Mouse (Mus musculus): ENCODE data around the gene Cntnap2. TPM values are rescaled to one million over a fixed set of nuclear protein-coding genes. Genes with fewer than 3 reads are reported as not detected.
A peak's percentile ranks its signal among the peaks of the same experiment; 100 is the strongest.

The Cntnap2 gene
- total and polyA plus RNA-seq, 3 experiments: 0.30 to 0.79 (median 0.44) TPM

DNA sequence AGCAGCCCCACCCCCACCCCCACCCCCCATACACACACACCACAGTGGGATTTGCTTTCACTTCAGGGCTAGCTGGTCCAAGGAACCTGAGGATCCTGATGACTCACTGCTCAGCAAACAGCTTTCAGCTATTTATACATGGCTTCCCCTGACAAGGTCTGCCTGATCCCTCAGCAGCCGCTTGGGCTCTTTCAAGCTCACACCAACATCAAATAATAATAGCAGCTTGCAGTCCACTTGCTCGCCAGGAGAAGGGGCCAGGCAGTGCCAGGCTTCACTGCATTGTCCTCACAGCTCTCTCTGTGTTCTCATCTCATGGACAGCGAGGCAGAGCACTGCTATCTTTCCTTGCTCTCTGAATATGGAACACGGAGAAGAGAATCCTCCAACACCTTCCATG, 2273.9 kb downstream of the Cntnap2 start:
- Histone ChIP-seq H3K4me2 (ENCODE audit: insufficient read depth, low read depth, poor library complexity, severe bottlenecking) (no peak overlapping the region), H3K27me3 (replicated peaks) (no peaks in the 10 kb centered on the region), H3K4me1 (ENCODE audit: control insufficient read depth in 1 of 2, insufficient read depth in 2 of 2) (0 out of 4 replicates have a peak, but pooled peaks cover 0 to 2% of the 10 kb centered on the region in 2 experiments), H3K4me3 (replicated peaks in 1 of 3; ENCODE audit: low read depth in 2 of 3, low read length in 2 of 3, poor library complexity in 1 of 3) (no peak overlapping the region), H3K9ac (ENCODE audit: insufficient read depth, low read depth) (no peak overlapping the region), H3K36me3 (replicated peaks in 1 of 2; ENCODE audit: control insufficient read depth in 1 of 2, insufficient read depth in 1 of 2, low read length in 1 of 2) (no peaks in the 10 kb centered on the region), H3K79me2 (replicated peaks; ENCODE audit: control insufficient read depth, extremely low read depth, insufficient read depth, poor library complexity, severe bottlenecking) (no peaks in the 10 kb centered on the region), H3K9me3 (replicated peaks; ENCODE audit: low read length) (no peaks in the 10 kb centered on the region), H3K27ac (ENCODE audit: insufficient read depth, low read depth) (no peak overlapping the region)
- dilution Hi-C loops (cut with MboI; ENCODE audit: extremely low pct_ligation_motif_present, extremely low pct_unique_long_range_greater_than_20kb, low sequenced_read_pairs) (no loop called here), in situ Hi-C loops (cut with MboI; ENCODE audit: low pct_ligation_motif_present, low pct_unique_long_range_greater_than_20kb, low sequenced_read_pairs) (no loop called here)
- no peak for DNase-seq (ENCODE audit: extremely low read depth)
- TF ChIP-seq IRF4 (IDR thresholded peaks at IDR 0.05; ENCODE audit: low read depth, low read length) (no peak), POLR2A (IDR thresholded peaks at IDR 0.05; ENCODE audit: low read depth, low read length) (no peak), BHLHE40 (IDR thresholded peaks at IDR 0.05; ENCODE audit: low read depth, low read length) (no peak), MAZ (IDR thresholded peaks at IDR 0.05; ENCODE audit: low read depth, low read length) (no peak), KAT2A (IDR thresholded peaks at IDR 0.05; ENCODE audit: insufficient replicate concordance, low read length) (no peak), CHD1 (IDR thresholded peaks at IDR 0.05; ENCODE audit: low read depth, low read length) (no peak)

DNA sequence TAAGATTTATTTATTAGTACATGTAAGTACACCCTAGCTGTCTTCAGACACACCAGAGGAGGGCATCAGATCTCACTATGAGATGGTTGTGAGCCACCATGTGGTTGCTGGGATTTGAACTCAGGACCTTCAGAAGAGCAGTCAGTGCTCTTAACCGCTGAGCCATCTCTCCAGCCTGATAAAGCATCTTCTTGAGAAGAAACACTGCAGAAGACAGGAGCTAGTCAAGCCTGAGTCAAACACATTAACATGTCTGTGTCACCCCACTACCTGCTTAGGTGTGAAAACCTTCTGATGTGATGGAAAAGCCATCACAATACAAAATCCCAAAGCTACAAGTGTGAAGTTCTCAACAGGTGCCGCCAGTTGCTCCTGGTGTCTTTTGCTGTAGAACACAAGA, 2275.2 kb downstream of the Cntnap2 start:
- Histone ChIP-seq H3K27me3 (replicated peaks) (no peaks in the 10 kb centered on the region), H3K27ac (ENCODE audit: insufficient read depth, low read depth) (no peak overlapping the region), H3K9ac (ENCODE audit: insufficient read depth, low read depth) (no peak overlapping the region), H3K79me2 (replicated peaks; ENCODE audit: control insufficient read depth, extremely low read depth, insufficient read depth, poor library complexity, severe bottlenecking) (no peaks in the 10 kb centered on the region), H3K4me3 (replicated peaks in 1 of 3; ENCODE audit: low read depth in 2 of 3, low read length in 2 of 3, poor library complexity in 1 of 3) (no peak overlapping the region), H3K9me3 (replicated peaks; ENCODE audit: low read length) (no peaks in the 10 kb centered on the region), H3K4me2 (ENCODE audit: insufficient read depth, low read depth, poor library complexity, severe bottlenecking) (no peak overlapping the region), H3K4me1 (ENCODE audit: control insufficient read depth in 1 of 2, insufficient read depth in 2 of 2) (0 out of 4 replicates have a peak, but pooled peaks cover 0 to 2% of the 10 kb centered on the region in 2 experiments), H3K36me3 (replicated peaks in 1 of 2; ENCODE audit: control insufficient read depth in 1 of 2, insufficient read depth in 1 of 2, low read length in 1 of 2) (no peaks in the 10 kb centered on the region)
- dilution Hi-C loops (cut with MboI; ENCODE audit: extremely low pct_ligation_motif_present, extremely low pct_unique_long_range_greater_than_20kb, low sequenced_read_pairs) (no loop called here), in situ Hi-C loops (cut with MboI; ENCODE audit: low pct_ligation_motif_present, low pct_unique_long_range_greater_than_20kb, low sequenced_read_pairs) (no loop called here)
- DNase-seq (ENCODE audit: extremely low read depth): no peak
- TF ChIP-seq CHD1 (IDR thresholded peaks at IDR 0.05; ENCODE audit: low read depth, low read length): no peak
- TF ChIP-seq TBP (conservative IDR thresholded peaks at IDR 0.05; ENCODE audit: low read depth, low read length): peak; percentile 81

DNA sequence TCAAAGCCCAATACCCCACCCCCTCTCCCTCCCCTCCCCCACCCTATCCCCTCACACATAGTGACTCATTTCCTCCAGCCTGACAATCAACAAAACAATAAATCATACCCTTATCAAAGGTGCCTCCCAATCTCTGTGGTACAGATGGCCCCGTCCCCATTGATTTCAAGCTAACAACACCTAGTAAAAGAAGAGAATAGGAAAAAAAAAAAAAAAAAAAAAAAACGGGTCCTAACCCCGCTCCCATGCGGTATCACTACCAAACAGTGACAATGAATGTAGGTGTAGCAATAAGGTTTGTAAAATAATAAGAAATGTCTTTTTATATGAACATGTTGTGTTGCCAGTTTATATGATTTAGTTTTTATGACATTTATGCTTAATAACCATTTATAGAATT, 2278.1 kb downstream of the Cntnap2 start:
- Histone ChIP-seq H3K4me2 (ENCODE audit: insufficient read depth, low read depth, poor library complexity, severe bottlenecking) (no peak overlapping the region), H3K4me3 (replicated peaks in 1 of 3; ENCODE audit: low read depth in 2 of 3, low read length in 2 of 3, poor library complexity in 1 of 3) (no peak overlapping the region), H3K27ac (ENCODE audit: insufficient read depth, low read depth) (no peak overlapping the region), H3K79me2 (replicated peaks; ENCODE audit: control insufficient read depth, extremely low read depth, insufficient read depth, poor library complexity, severe bottlenecking) (no peaks in the 10 kb centered on the region), H3K27me3 (replicated peaks) (no peaks in the 10 kb centered on the region), H3K9me3 (replicated peaks; ENCODE audit: low read length) (no peaks in the 10 kb centered on the region), H3K36me3 (replicated peaks in 1 of 2; ENCODE audit: control insufficient read depth in 1 of 2, insufficient read depth in 1 of 2, low read length in 1 of 2) (no peaks in the 10 kb centered on the region), H3K4me1 (ENCODE audit: control insufficient read depth in 1 of 2, insufficient read depth in 2 of 2) (0 out of 4 replicates have a peak, but pooled peaks cover 0 to 2% of the 10 kb centered on the region in 2 experiments), H3K9ac (ENCODE audit: insufficient read depth, low read depth) (no peak overlapping the region)
- TF ChIP-seq SMC3 (IDR thresholded peaks at IDR 0.05; ENCODE audit: low read depth, low read length) (no peak), CTCF (conservative IDR thresholded peaks at IDR 0.05 in 1 of 2, IDR thresholded peaks at IDR 0.05 in 1 of 2; ENCODE audit: low read depth in 2 of 2, low read length in 2 of 2) (no peak), USF2 (conservative IDR thresholded peaks at IDR 0.05; ENCODE audit: low read depth, low read length) (no peak), ZC3H11A (IDR thresholded peaks at IDR 0.05; ENCODE audit: low read depth, low read length) (no peak), NRF1 (IDR thresholded peaks at IDR 0.05; ENCODE audit: low read depth, low read length) (no peak), E2F4 (IDR thresholded peaks at IDR 0.05; ENCODE audit: insufficient replicate concordance, low read depth, low read length) (no peak), POLR2AphosphoS2 (IDR thresholded peaks at IDR 0.05; ENCODE audit: low read depth, low read length) (no peak), BHLHE40 (IDR thresholded peaks at IDR 0.05; ENCODE audit: low read depth, low read length) (no peak), MXI1 (IDR thresholded peaks at IDR 0.05; ENCODE audit: low read depth, low read length) (no peak), CHD1 (IDR thresholded peaks at IDR 0.05; ENCODE audit: low read depth, low read length) (no peak), RAD21 (IDR thresholded peaks at IDR 0.05; ENCODE audit: low read depth, low read length) (no peak), TBP (conservative IDR thresholded peaks at IDR 0.05; ENCODE audit: low read depth, low read length) (no peak), JUND (conservative IDR thresholded peaks at IDR 0.05; ENCODE audit: low read depth, low read length) (no peak), ETS1 (conservative IDR thresholded peaks at IDR 0.05; ENCODE audit: low read depth, low read length) (no peak), RCOR1 (conservative IDR thresholded peaks at IDR 0.05; ENCODE audit: low read depth, low read length) (no peak), MAZ (IDR thresholded peaks at IDR 0.05; ENCODE audit: low read depth, low read length) (no peak)
- DNase-seq (ENCODE audit: extremely low read depth): no peak
- dilution Hi-C loops (cut with MboI; ENCODE audit: extremely low pct_ligation_motif_present, extremely low pct_unique_long_range_greater_than_20kb, low sequenced_read_pairs) (no loop called here), in situ Hi-C loops (cut with MboI; ENCODE audit: low pct_ligation_motif_present, low pct_unique_long_range_greater_than_20kb, low sequenced_read_pairs) (no loop called here)
